In the genomic region with DNA sequence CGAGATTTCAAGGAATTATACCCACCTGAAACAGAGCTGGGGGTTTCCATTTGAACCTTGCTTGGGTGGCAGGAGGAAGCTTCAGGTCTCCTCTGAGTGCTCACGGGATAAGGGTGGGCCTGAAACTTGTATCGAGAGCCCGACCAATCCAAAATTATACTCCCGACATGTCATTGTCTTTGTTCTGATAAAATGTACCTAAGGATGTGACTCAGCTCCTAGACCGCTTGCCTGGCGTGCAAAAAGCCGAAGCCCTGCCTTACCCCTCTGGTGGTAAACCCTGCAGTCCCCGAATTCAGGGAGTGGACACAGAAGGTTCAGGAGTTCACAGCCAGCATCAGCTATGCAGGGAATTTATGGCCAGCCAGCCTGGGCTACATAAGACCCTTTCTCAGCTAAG, we compare ENCODE assay signal across 20 mouse cellular contexts. TPM values are rescaled to one million over a fixed set of nuclear protein-coding genes. Genes with fewer than 3 reads are reported as not detected.
DNase-seq lines count a peak whose midpoint lies in the region; ATAC-seq and TF ChIP-seq lines count a peak whose summit lies in the region.
"Had no signal": no experiment of that assay in that cellular context is flagged by ENCODE, and none has a peak within 500 bp of the region (broad histone marks: within the 10 kb centered on the region; RNA-seq: fewer than 3 reads in every experiment).

No protein-coding gene starts in this region.

- peak overlapping the region; percentile 60 for H3K4me2 ChIP-seq in kidney, postnatal 0 days (ENCODE audit: low read length)
- 0 out of 2 replicates have a peak overlapping the region, but pooled peaks have one; percentile 55 for H3K4me2 ChIP-seq in limb, embryonic 12.5 days
- H3K4me2 ChIP-seq in forebrain, embryonic 14.5 days (ENCODE audit: low read length) = no peak overlapping the region

- no peak for TF ChIP-seq CTCF in kidney, postnatal 0 days (IDR thresholded peaks at IDR 0.05; ENCODE audit: low read depth)
- TF ChIP-seq CTCF in MEL (IDR thresholded peaks at IDR 0.05 in 2 of 3, conservative IDR thresholded peaks at IDR 0.05 in 1 of 3; ENCODE audit: control insufficient read depth in 1 of 3, insufficient read depth in 1 of 3, low read depth in 2 of 3, low read length in 3 of 3, poor library complexity in 1 of 3, severe bottlenecking in 1 of 3) = no peak

- intact Hi-C loops in heart, postnatal 14 days (cut with DNase I) = no loop called here

- H3K4me1 ChIP-seq in kidney, postnatal 0 days (replicated peaks; ENCODE audit: insufficient read depth, low read length) = peaks cover 23% of the 10 kb centered on the region
- peaks cover 0 to 22% of the 10 kb centered on the region in 2 experiments; a peak in 3 of 4 replicates for H3K4me1 ChIP-seq in MEL (ENCODE audit: control insufficient read depth in 1 of 2, insufficient read depth in 2 of 2, low read length in 2 of 2)
- H3K4me1 ChIP-seq in limb, embryonic 12.5 days (replicated peaks) = peaks cover 49% of the 10 kb centered on the region
- H3K4me1 ChIP-seq in forebrain, embryonic 14.5 days (ENCODE audit: control insufficient read depth, insufficient read depth, low read length) = peaks cover 17% of the 10 kb centered on the region

- no peak for TF ChIP-seq EP300 in MEL (IDR thresholded peaks at IDR 0.05; ENCODE audit: low read depth in 1 of 2, low read length in 2 of 2)

- H3K4me3 ChIP-seq in kidney, postnatal 0 days (replicated peaks; ENCODE audit: low read depth, low read length) = peak overlapping the region; percentile 38; the same call in 1 of the 2 replicates
- peak overlapping the region in 1 of 2 experiments; percentile 7; a peak in 1 of 4 replicates for H3K4me3 ChIP-seq in MEL (ENCODE audit: control insufficient read depth in 1 of 2, insufficient read depth in 1 of 2, low read depth in 2 of 2, low read length in 2 of 2)
- H3K4me3 ChIP-seq in limb, embryonic 12.5 days (replicated peaks) = no peak overlapping the region
- no peak overlapping the region for H3K4me3 ChIP-seq in forebrain, embryonic 14.5 days (ENCODE audit: low read depth, low read length)
- H3K4me3 ChIP-seq: megakaryocyte, embryonic 14.5 days had no signal

- H3K27ac ChIP-seq in kidney, postnatal 0 days = peak overlapping the region; percentile 60
- no peak overlapping the region for H3K27ac ChIP-seq in MEL (ENCODE audit: control insufficient read depth, low read depth, low read length)
- no peak overlapping the region for H3K27ac ChIP-seq in limb, embryonic 12.5 days
- H3K27ac ChIP-seq in forebrain, embryonic 14.5 days (ENCODE audit: low read depth, low read length) = no peak overlapping the region

- H3K36me3 ChIP-seq in kidney, postnatal 0 days (ENCODE audit: insufficient read depth, low read length) = no peaks in the 10 kb centered on the region
- peaks cover 0 to 15% of the 10 kb centered on the region in 2 experiments; a peak in 2 of 4 replicates for H3K36me3 ChIP-seq in MEL (ENCODE audit: control insufficient read depth in 1 of 2, insufficient read depth in 2 of 2, low read length in 2 of 2)
- H3K36me3 ChIP-seq in limb, embryonic 12.5 days = no peaks in the 10 kb centered on the region
- no peaks in the 10 kb centered on the region for H3K36me3 ChIP-seq in forebrain, embryonic 14.5 days (ENCODE audit: control insufficient read depth, insufficient read depth, low read length)

- H3K27me3 ChIP-seq in kidney, postnatal 0 days (ENCODE audit: insufficient read depth, low read length) = peaks cover 10% of the 10 kb centered on the region; the same call in 1 of the 2 replicates
- H3K27me3 ChIP-seq in MEL (ENCODE audit: control insufficient read depth in 1 of 2, insufficient read depth in 2 of 2, low read length in 2 of 2) = no peaks in the 10 kb centered on the region
- H3K27me3 ChIP-seq in limb, embryonic 12.5 days = peaks cover 86% of the 10 kb centered on the region
- H3K27me3 ChIP-seq in forebrain, embryonic 14.5 days (replicated peaks; ENCODE audit: control insufficient read depth, insufficient read depth, low read length) = peaks cover 53% of the 10 kb centered on the region

- TF ChIP-seq RAD21 in MEL (IDR thresholded peaks at IDR 0.05; ENCODE audit: low read depth, low read length) = no peak

- whole genome bisulfite sequencing in kidney, postnatal 0 days = 67% methylated on average over 9 of the region's 9 CpGs
- 75% methylated on average over 9 of the region's 9 CpGs for WGBS in limb, embryonic 12.5 days
- 77% methylated on average over 9 of the region's 9 CpGs for WGBS in forebrain, embryonic 14.5 days

- peaks cover 9% of the 10 kb centered on the region for H3K79me2 ChIP-seq in MEL (ENCODE audit: control insufficient read depth, insufficient read depth, low read length, poor library complexity)

- H3K9me3 ChIP-seq in kidney, postnatal 0 days (replicated peaks; ENCODE audit: low read length) = no peaks in the 10 kb centered on the region
- no peaks in the 10 kb centered on the region for H3K9me3 ChIP-seq in MEL (replicated peaks; ENCODE audit: insufficient read depth, low read length)
- H3K9me3 ChIP-seq in limb, embryonic 12.5 days = no peaks in the 10 kb centered on the region
- no peaks in the 10 kb centered on the region for H3K9me3 ChIP-seq in forebrain, embryonic 14.5 days (replicated peaks; ENCODE audit: control insufficient read depth, low read length)

- no peak for TF ChIP-seq POLR2A in MEL (IDR thresholded peaks at IDR 0.05; ENCODE audit: control insufficient read depth in 1 of 2, insufficient read depth in 1 of 2, low read depth in 1 of 2, low read length in 2 of 2, poor library complexity in 1 of 2)

- peak; percentile 79 for DNase-seq in heart, adult 11 months
- DNase-seq in heart, postnatal 14 days = no peak
- no peak for DNase-seq in kidney, postnatal 0 days (ENCODE audit: low spot score)
- DNase-seq in kidney, adult 11 months = no peak
- DNase-seq in MEL (ENCODE audit: low read depth, low spot score) = peak; percentile 62
- DNase-seq in forebrain, embryonic 14.5 days (ENCODE audit: low spot score) = no peak
- DNase-seq in frontal cortex, postnatal 36 days (ENCODE audit: low spot score in 2 of 2) = no peak
- DNase-seq: cerebellum, adult 18-20 months; heart, postnatal 4 days; spleen, adult 18-20 months; thymus, adult 18-20 months had no signal

- ATAC-seq in kidney, postnatal 0 days (replicated peaks; ENCODE audit: low FRiP score, low read depth) = no peak
- ATAC-seq in limb, embryonic 12.5 days (ENCODE audit: insufficient number of reproducible peaks, insufficient read depth, low FRiP score, low TSS enrichment, low read depth) = no peak
- no peak for ATAC-seq in forebrain, embryonic 14.5 days
- ATAC-seq: activated CD4-positive, CD25-positive, alpha-beta regulatory T cell, adult 4 months had no signal

- no peak overlapping the region for H3K9ac ChIP-seq in kidney, postnatal 0 days (ENCODE audit: low read depth, low read length)
- H3K9ac ChIP-seq in MEL (ENCODE audit: control insufficient read depth, low read depth, low read length, poor library complexity, severe bottlenecking) = peak overlapping the region; percentile 31
- no peak overlapping the region for H3K9ac ChIP-seq in limb, embryonic 12.5 days (replicated peaks)
- H3K9ac ChIP-seq in forebrain, embryonic 14.5 days (ENCODE audit: low read length) = no peak overlapping the region
- H3K9ac ChIP-seq: liver, postnatal 0 days had no signal

RNA-seq across cellular contexts. Expression of a gene that starts 1.3 kb away (rescaled TPM):
- not detected for total RNA-seq in heart, postnatal 14 days (2021)
- 131 and 155 TPM in 2 replicates for polyA plus RNA-seq in kidney, postnatal 0 days (2015; fragmentation: Nextera tagmentation; extraction: Ambion mirVana)
- total RNA-seq in MEL (2012; rRNA removed) = not detected in 2 replicates
- not detected for polyA plus RNA-seq in MEL (2012; ENCODE audit: insufficient read depth in 1 of 2, insufficient read length in 2 of 2, low read depth in 1 of 2, low replicate concordance in 2 of 2, missing spikeins in 1 of 2)
- 19.9 and 22.7 TPM in 2 replicates for polyA plus RNA-seq in limb, embryonic 12.5 days (2016; fragmentation: Nextera tagmentation; extraction: Ambion mirVana)
- polyA plus RNA-seq in forebrain, embryonic 14.5 days (2014; fragmentation: Nextera tagmentation; extraction: Ambion mirVana) = 0.24 and 0.25 TPM in 2 replicates
- total RNA-seq: heart, postnatal 4 days; left cerebral cortex, postnatal 25 days; monocyte, adult 5-6 weeks had no signal
- polyA plus RNA-seq: activated CD4-positive, CD25-positive, alpha-beta regulatory T cell, adult 4 months; C2C12; neural tube, embryonic 14.5 days had no signal

RNA-seq across cellular contexts. Expression of a gene that starts 3.1 kb away (rescaled TPM):
- total RNA-seq in heart, postnatal 14 days (2021) = 10 to 100 TPM; 43.8 to 76.5 TPM
- polyA plus RNA-seq in kidney, postnatal 0 days (2015; fragmentation: Nextera tagmentation; extraction: Ambion mirVana) = 47.0 and 50.0 TPM in 2 replicates
- 15.4 and 18.8 TPM in 2 replicates for total RNA-seq in MEL (2012; rRNA removed)
- polyA plus RNA-seq in MEL (2012; ENCODE audit: insufficient read depth in 1 of 2, insufficient read length in 2 of 2, low read depth in 1 of 2, low replicate concordance in 2 of 2, missing spikeins in 1 of 2) = 10 to 100 TPM in 1 of 2 experiments, not detected in 1; 14.7 TPM
- polyA plus RNA-seq in limb, embryonic 12.5 days (2016; fragmentation: Nextera tagmentation; extraction: Ambion mirVana) = 5.7 and 7.6 TPM in 2 replicates
- 2.6 and 2.9 TPM in 2 replicates for polyA plus RNA-seq in forebrain, embryonic 14.5 days (2014; fragmentation: Nextera tagmentation; extraction: Ambion mirVana)

RNA-seq across cellular contexts. Expression of a gene that starts 3.5 kb away (rescaled TPM):
- not detected for total RNA-seq in heart, postnatal 14 days (2021)
- 41.2 and 41.8 TPM in 2 replicates for polyA plus RNA-seq in kidney, postnatal 0 days (2015; fragmentation: Nextera tagmentation; extraction: Ambion mirVana)
- total RNA-seq in MEL (2012; rRNA removed) = 0.19 and 0.26 TPM in 2 replicates
- under 1 TPM in 1 of 2 experiments, not detected in 1; 0.18 TPM for polyA plus RNA-seq in MEL (2012; ENCODE audit: insufficient read depth in 1 of 2, insufficient read length in 2 of 2, low read depth in 1 of 2, low replicate concordance in 2 of 2, missing spikeins in 1 of 2)
- 5.6 and 6.4 TPM in 2 replicates for polyA plus RNA-seq in limb, embryonic 12.5 days (2016; fragmentation: Nextera tagmentation; extraction: Ambion mirVana)
- 1.6 and 2.3 TPM in 2 replicates for polyA plus RNA-seq in forebrain, embryonic 14.5 days (2014; fragmentation: Nextera tagmentation; extraction: Ambion mirVana)
- total RNA-seq: granulocyte monocyte progenitor cell, adult 5-6 weeks; heart, postnatal 4 days; monocyte, adult 5-6 weeks had no signal
- polyA plus RNA-seq: activated CD4-positive, CD25-positive, alpha-beta regulatory T cell, adult 4 months had no signal

RNA-seq across cellular contexts. Expression of a gene that starts 6.7 kb away (rescaled TPM):
- 10 to 100 TPM; 13.5 to 15.9 TPM for total RNA-seq in heart, postnatal 14 days (2021)
- 32.3 and 35.5 TPM in 2 replicates for polyA plus RNA-seq in kidney, postnatal 0 days (2015; fragmentation: Nextera tagmentation; extraction: Ambion mirVana)
- 26.4 and 36.9 TPM in 2 replicates for total RNA-seq in MEL (2012; rRNA removed)
- 10 to 100 TPM in 1 of 2 experiments, not detected in 1; 62.9 TPM for polyA plus RNA-seq in MEL (2012; ENCODE audit: insufficient read depth in 1 of 2, insufficient read length in 2 of 2, low read depth in 1 of 2, low replicate concordance in 2 of 2, missing spikeins in 1 of 2)
- 55.1 and 56.3 TPM in 2 replicates for polyA plus RNA-seq in limb, embryonic 12.5 days (2016; fragmentation: Nextera tagmentation; extraction: Ambion mirVana)
- polyA plus RNA-seq in forebrain, embryonic 14.5 days (2014; fragmentation: Nextera tagmentation; extraction: Ambion mirVana) = 43.8 and 45.9 TPM in 2 replicates

RNA-seq across cellular contexts. Expression of a gene that starts 6.9 kb away (rescaled TPM):
- total RNA-seq in heart, postnatal 14 days (2021) = 100 to 1,000 TPM; 186 to 198 TPM
- polyA plus RNA-seq in kidney, postnatal 0 days (2015; fragmentation: Nextera tagmentation; extraction: Ambion mirVana) = 116 and 120 TPM in 2 replicates
- 11.0 and 15.6 TPM in 2 replicates for total RNA-seq in MEL (2012; rRNA removed)
- 10 to 100 TPM in 1 of 2 experiments, not detected in 1; 81.6 TPM for polyA plus RNA-seq in MEL (2012; ENCODE audit: insufficient read depth in 1 of 2, insufficient read length in 2 of 2, low read depth in 1 of 2, low replicate concordance in 2 of 2, missing spikeins in 1 of 2)
- 48.6 and 51.7 TPM in 2 replicates for polyA plus RNA-seq in limb, embryonic 12.5 days (2016; fragmentation: Nextera tagmentation; extraction: Ambion mirVana)
- 107 and 112 TPM in 2 replicates for polyA plus RNA-seq in forebrain, embryonic 14.5 days (2014; fragmentation: Nextera tagmentation; extraction: Ambion mirVana)

Comparison
In these comparisons a context has a peak if more than half of its experiments do, and no peak if none do; other contexts are left out.
1. DNase-seq: peak in heart, adult 11 months (single experiment) and MEL (single experiment); none in heart, postnatal 14 days (0 of 2), kidney, postnatal 0 days (single experiment), kidney, adult 11 months (single experiment), forebrain, embryonic 14.5 days (single experiment) and frontal cortex, postnatal 36 days (0 of 2).
2. RNA of a gene that starts 1.3 kb away (polyA plus RNA-seq): 131 to 155 TPM in kidney, postnatal 0 days and 19.9 to 22.7 TPM in limb, embryonic 12.5 days; 0.24 to 0.25 TPM in forebrain, embryonic 14.5 days and not detected in MEL; every median in the first group is over 10 times any median in the second.